Mouse (Mus musculus) cerebellum, postnatal 4 days (tissue): ENCODE data around the gene Ces1d.

ENCODE experiments used
- DNase-seq, 2 experiments: peaks; one replicate each; pipeline ENCODE4 v3.0.0; 2022; ENCODE audit warnings: low spot score in 2 of 2, mixed read lengths in 1 of 2

The Ces1d gene

DNA sequence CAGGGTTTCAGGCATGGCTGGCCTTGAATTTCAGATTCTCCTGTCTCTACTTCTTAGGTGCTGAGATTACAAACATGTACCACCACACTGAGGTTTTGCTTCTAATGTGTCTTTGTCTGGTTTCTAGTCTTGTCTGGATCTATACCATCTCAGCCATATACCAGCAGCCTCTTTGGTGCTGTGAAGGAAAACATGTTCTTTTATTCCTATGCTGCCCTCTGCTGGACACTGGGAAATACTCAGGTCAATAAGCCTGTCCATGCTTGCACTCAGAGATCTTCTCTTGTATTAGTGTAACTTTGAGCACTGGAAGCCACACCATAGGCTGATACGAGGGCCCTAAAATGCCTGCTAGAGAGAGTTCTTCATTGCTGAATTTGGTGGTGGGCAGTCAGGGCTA, 56.9 kb downstream of the Ces1d start:
- DNase-seq, result peak in 1 of 2 experiments; percentile 43

DNA sequence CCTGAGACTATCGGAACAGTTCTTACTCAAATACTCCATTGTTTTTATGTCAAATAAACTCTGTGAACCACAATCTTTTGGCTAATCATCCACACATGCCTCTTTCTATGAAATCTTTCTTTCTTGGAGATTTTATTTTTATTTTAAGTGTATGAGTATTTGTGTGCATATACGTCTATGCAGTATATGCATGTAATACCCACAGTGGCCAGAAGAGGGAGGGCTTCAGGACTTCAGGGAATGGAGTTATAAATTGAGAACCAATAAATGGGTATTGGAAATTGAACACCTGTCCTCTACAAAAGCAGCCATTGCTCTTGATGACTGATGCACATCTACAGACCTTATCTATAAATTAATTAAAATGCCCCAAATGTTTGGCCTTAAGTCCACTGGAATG, 65.4 kb downstream of the Ces1d start:
- DNase-seq, result no peak

DNA sequence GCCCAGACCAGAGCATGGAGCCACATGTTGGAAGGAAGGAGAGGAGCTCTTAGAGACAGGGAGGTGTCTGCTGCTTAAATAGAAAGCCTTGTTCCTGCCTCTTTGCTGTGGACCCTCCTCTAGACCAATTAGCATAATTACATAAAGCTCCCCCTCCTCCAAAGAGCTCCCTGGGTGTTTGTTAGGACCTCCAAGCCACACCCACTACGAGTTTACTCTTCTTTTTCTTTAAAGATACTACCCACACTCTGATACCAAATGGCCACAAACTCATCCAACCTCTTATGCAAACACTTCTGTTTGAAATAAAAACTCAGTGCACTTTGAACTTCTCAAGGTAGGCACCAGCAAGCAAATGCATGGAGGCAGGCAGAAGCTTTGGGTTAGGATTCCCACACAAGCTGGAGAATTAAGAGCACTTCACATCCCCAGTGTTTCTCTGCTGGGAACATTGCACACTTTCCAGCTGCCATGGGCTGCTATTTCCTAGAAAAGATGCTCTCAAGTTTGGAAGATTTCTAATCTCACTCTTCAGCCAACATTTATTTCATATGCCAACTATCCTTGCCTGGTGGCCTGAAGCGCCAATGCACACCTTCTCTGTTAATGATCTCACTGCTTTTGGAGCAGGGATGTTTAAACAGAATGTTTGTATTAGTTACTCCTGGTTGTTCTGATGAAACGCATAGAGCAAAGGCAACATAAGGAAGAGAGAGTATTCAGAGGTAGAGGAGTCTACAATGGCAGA, 66.2 kb downstream of the Ces1d start, which contains the start of gene Ces1c:
Ces1c (minus strand) TSS at position 51 of the 748 bp plus-strand sequence.
- no peak for DNase-seq

DNA sequence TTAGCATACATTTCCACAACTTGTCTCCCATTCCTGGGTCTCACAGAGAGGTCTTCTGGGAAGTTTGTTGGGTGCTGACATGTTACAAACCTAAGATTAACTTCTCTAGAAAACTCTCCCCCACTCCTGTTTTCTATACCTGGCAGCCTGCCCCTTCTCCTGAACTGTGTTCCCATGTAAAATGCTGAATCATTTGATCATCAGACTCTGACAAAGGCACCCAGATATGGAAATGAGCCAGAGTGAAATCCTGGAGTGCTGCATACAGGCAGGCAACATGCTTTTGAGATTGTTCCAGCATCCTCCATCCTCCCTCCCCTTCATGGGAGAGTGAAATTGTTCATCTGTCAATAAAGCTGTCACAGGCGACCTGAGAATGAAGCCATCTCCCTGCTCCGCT, 71.2 kb downstream of the Ces1d start:
- no peak for DNase-seq

DNA sequence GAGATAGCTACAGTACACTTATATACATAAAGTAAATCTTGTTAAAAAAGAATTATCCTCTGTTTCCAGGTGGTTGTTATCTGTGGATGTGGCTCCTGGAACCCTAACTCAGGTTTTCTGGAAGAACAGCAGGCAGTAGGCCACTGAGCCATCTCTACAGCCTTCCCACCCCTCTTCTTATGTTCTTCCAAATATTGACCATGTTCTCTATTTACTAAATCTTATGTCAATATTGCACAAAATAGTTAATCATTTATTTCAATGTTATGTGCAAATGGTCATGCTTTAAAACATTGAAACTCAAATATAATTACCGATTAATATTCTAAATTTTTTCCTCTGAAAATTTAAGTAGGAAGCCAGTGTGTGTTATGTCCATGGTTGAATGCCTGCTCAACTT, 75.6 kb downstream of the Ces1d start:
- DNase-seq, result no peak
